Mouse (Mus musculus) testis, postnatal 14 days (tissue): ENCODE data around the gene Ap1s1.

ENCODE experiments used
- DNase-seq: peaks from one replicate; pipeline ENCODE4 v3.0.0; 2021; ENCODE audit warnings: low spot score

Ap1s1 gene

GRCm38 (mm10) chr5:137045402-137046323, at the start of gene Ap1s1:
Ap1s1 (minus strand) TSS chr5:137046135.
- peak; percentile 95 for DNase-seq

DNA sequence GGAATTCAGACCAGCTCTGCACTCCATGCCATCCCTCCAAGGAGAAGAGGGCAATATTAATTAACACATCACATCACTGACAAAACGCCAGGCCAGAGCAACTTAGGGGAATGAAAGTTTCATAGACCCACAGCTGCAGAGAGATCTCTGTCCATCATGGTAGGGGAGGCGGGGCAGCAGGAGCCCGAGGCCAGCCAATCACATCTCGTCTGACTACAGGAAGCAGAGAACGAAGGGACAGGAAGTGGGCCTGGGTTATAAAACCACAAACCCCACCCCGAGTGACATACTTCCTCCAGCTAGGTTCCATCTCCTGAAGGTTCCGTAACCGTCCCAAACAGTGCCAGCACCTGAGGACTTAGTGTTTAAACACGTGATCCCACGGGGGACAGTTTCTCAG, 49.2 kb upstream of the Ap1s1 start:
- DNase-seq, result peak; percentile 42

GRCm38 (mm10) chr5:137093720-137094119, 47.8 kb upstream of the Ap1s1 start:
- DNase-seq, result no peak

GRCm38 (mm10) chr5:137091560-137091959, 45.6 kb upstream of the Ap1s1 start:
- no peak for DNase-seq

- DNase-seq, result no peak
Measured at GRCm38 (mm10) chr5:137090870-137091269, 44.9 kb upstream of the Ap1s1 start.

GRCm38 (mm10) chr5:137087410-137087809, 41.5 kb upstream of the Ap1s1 start:
- no peak for DNase-seq

DNA sequence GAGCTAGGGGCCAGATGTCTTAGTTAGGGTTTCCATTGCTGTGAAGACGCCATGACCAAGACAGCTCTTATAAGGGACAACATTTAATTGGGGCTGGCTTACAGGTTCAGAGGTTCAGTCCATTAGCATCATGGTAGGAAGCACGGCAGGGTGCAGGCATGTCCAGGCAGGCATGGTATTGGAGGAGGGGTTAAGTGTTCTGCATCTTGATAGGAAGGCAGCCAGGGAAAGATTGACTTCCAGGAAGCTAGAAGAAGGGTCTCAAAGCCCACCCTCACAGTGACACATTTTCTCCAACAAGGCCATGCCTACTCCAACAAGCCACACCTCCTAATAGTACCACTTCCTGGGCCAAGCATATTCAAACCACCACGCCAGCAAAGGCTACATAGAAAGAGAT, 39.8 kb upstream of the Ap1s1 start:
- DNase-seq, result no peak

GRCm38 (mm10) chr5:137085021-137085420, 39.1 kb upstream of the Ap1s1 start:
- no peak for DNase-seq

- DNase-seq, result no peak
Measured at GRCm38 (mm10) chr5:137083051-137083450, 37.1 kb upstream of the Ap1s1 start.

DNA sequence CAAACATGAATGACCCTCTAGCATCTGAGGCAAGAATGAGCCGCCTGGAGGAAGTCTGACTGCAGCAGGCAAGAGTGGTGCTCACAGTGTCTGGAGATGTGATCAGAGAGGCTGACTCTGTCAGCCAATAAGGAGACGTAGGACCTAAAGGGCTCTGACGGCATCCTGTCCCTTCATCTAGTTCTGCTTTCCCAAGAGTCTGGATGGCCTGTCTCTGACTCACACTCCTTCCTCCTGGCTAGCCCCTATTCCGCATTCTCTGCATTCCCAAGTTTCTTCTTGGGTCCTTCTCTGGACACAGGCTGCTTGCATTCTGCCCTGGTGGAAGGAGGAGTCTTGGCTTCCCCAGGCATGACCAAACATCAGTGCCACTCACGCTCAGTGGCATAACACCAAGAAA, 33.9 kb upstream of the Ap1s1 start:
- no peak for DNase-seq

- no peak for DNase-seq
Measured at GRCm38 (mm10) chr5:137078616-137079015, 32.7 kb upstream of the Ap1s1 start.

- DNase-seq, result no peak
Measured at GRCm38 (mm10) chr5:137078041-137078440, 32.1 kb upstream of the Ap1s1 start.

DNA sequence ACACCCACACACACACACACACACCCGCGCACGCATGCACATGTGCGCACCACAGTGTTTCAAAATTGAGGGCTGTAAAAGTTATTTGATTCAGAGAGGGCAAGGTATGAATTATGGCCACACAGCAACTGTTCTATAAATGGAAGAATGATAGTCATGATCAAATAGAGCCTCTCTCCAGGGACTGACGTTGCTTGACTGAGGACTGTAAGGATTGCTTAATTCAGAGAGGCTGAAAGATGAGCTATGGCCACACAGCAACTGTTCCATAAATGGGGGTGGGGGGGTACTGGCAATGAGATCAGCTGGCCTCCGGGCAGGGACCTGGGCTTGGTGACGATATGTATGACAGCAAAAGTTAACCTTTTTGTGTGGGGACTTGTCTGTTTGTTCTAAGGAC, 31.3 kb upstream of the Ap1s1 start:
- DNase-seq, result no peak

DNA sequence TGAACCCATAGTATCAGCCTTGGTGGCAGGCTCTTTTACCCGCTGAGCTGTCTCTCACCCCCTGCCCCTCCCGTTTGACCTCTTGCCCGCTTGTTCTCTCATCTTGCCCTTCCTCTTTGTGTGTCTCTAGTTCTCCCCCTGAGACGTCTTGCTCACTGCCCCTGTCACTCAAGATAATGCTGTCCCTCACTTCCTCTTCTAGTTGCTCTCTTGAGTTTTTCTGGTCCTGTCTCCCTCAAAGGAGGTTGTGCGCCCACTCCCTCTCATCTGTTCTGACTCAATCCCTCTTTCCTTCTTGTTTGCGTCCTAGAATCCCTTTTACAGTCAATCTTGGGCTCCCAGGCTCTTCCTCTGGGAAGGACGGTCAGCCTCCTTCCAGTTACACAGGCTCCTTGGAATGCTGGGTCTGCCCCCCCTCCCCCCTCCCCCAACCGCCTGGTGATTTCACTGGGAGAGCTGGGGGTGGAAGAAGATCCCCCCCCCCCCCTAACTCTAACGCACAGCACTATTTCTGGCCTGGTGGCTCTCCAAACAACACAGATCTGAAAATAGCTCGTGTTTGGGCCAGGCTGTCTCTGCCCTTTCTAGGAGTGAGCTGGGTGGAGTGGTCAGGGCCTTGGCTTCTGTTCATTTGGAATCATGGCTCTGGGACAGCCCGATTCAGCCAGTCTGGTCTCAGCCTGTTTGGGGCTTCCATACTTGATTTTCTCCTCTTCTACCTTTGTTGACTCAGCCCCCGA, 30.4 kb upstream of the Ap1s1 start:
- DNase-seq, result peak; percentile 41

GRCm38 (mm10) chr5:137075726-137076125, 29.8 kb upstream of the Ap1s1 start:
- no peak for DNase-seq

GRCm38 (mm10) chr5:137074191-137074651, 28.3 kb upstream of the Ap1s1 start:
- peak; percentile 66 for DNase-seq

- no peak for DNase-seq
Measured at GRCm38 (mm10) chr5:137073141-137073540, 27.2 kb upstream of the Ap1s1 start.

DNA sequence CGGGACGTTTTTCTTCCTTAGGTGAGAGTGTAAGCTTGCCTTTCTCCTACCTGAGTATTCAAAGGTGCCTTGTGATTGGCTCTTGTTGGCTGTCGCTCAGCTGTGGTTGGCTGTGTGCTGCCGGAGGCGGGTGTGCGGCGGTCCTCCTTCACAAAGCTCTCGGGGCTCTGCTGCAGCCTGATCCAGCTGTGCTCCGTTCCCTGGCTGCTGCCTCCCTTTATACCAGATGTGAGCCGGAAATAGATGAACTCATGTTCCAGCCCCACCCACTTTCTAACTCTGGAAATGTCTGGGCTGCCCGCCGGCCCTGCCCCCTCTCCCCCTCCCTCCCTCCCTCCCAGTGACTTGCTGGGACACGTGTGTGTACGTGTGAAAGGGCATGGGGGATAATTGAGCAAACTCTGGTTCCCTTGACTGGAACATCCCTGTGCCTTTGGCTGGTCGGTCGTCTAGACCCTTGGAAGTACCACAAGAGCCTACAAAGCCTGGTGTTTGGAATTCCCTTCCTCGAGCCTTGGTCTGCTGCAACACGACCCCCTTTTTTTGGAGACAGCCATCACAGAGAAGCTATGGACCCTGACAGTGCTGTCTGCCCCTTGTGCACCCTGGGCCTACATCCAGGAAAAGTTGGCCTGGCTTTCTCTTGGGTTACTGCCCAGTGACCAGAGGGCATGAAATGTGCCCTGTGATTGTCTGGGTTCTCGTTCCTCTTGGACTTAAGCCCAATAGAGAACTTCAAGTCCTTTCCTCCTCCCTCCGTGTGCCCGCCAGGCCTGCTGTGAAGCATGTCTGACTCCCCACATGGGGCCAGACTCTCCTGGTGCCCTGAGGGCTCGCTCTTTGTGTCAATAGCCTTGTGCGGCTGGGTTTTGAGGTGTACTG, 26.4 kb upstream of the Ap1s1 start, which contains the start of gene Serpine1:
Gene Serpine1 (minus strand): TSS at position 190 of the 882 bp plus-strand sequence.
- DNase-seq, result peak; percentile 74

DNA sequence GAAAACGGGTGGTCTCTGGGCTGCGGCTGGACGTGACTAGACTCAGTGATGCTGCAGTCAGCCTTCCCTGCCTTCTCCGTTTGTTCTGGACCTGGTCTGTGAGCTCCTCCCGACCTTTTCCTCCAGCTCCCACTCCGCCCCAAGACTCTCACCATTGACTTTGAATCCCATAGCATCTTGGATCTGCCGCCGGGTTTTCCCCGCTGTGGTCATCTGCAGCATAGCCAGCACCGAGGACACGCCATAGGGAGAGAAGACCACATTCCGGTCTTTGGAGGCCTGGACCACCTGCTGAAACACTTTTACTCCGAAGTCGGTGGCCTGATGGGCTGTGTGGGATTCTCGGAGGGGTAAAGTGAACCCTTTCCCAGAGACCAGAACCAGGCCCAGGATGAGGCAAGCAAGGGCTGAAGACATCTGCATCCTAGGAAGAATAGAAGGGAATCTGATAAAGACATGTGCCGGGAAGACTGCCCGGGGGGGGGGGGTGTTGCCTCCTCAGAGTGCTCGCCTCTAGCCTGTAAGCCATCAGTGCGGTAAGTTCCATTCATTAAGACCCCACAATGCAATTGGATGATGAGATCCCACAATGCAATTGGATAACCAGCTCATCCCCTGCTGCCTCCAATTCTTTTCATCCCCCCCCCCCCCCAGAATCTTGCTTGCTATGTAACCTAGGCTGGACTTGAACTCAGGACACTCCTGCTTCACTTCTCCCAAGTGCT, 25.1 kb upstream of the Ap1s1 start:
- DNase-seq, result no peak

GRCm38 (mm10) chr5:137068711-137069110, 22.8 kb upstream of the Ap1s1 start:
- no peak for DNase-seq

DNA sequence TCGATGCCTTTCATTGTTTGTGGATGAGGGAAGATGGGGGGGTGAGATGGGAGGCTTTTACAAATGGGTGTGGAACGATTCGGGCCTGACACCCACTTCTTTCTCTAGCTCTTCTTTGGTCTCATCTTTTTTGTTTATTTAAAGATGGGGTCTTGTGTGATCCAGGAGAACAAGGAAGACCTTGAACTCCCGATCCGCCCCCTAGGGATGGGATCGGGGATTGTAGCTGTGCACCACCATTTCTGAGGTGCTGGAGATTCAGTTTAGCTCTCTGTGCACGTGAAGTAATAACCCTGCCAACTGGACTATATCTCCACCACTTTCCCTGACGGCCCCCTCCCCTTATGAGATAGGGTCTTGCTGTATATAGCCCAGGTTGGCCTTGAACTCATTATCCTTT, 20.0 kb upstream of the Ap1s1 start:
- DNase-seq, result no peak
